Mouse (Mus musculus) activated CD4-positive, CD25-positive, alpha-beta regulatory T cell, adult 4 months (primary cell): ENCODE data around the gene Bhlhb9. TPM values are rescaled to one million over a fixed set of nuclear protein-coding genes. Genes with fewer than 3 reads are reported as not detected.
"Not testable (repeated sequence)": the region's sequence is repeated elsewhere in the genome, so short reads cannot be mapped to it uniquely, and the experiment has no call there.

Source experiments
- ATAC-seq: one replicate; pipeline ENCODE4 v1.8.0; 2017
- polyA plus RNA-seq, 2 experiments: library from polyadenylated mRNA; unstranded; fragments of 100-300 nt; shearing (Covaris generic); gene quantifications; one replicate each; pipeline ENCODE4 v1.2.1; 2017

Bhlhb9 gene
- 10 to 100 TPM in 1 of 2 experiments, 1 to 10 TPM in 1; 8.1 to 13.4 TPM for polyA plus RNA-seq

GRCm38 (mm10) chrX:135797212-135797644 lies at the start of gene Bhlhb9:
Gene Bhlhb9, plus strand, starts transcription at chrX:135797594.
- peak; percentile 89 for ATAC-seq

GRCm38 (mm10) chrX:135752832-135753231 lies 44.6 kb upstream of the Bhlhb9 start:
- ATAC-seq = peak; percentile 84

GRCm38 (mm10) chrX:135761707-135762106 lies 35.7 kb upstream of the Bhlhb9 start:
- peak; percentile 32 for ATAC-seq

- ATAC-seq = no peak
Measured at GRCm38 (mm10) chrX:135768043-135768548, 29.3 kb upstream of the Bhlhb9 start.

- no peak for ATAC-seq
Measured at GRCm38 (mm10) chrX:135768565-135768964, 28.8 kb upstream of the Bhlhb9 start.

GRCm38 (mm10) chrX:135791536-135791935 lies 5.9 kb upstream of the Bhlhb9 start:
- no peak for ATAC-seq

- no peak for ATAC-seq
Measured at GRCm38 (mm10) chrX:135792326-135792725, 5.1 kb upstream of the Bhlhb9 start.

- peak; percentile 46 for ATAC-seq
Measured at GRCm38 (mm10) chrX:135795591-135796304, 1.6 kb upstream of the Bhlhb9 start.

GRCm38 (mm10) chrX:135796305-135797211 lies 836 bp upstream of the Bhlhb9 start:
- ATAC-seq = peak; percentile 13

- ATAC-seq = no peak
Measured at GRCm38 (mm10) chrX:135804149-135804548, 6.8 kb downstream of the Bhlhb9 start.

GRCm38 (mm10) chrX:135805780-135806179 lies 8.4 kb downstream of the Bhlhb9 start:
- peak; percentile 77 for ATAC-seq

- not testable (repeated sequence) for ATAC-seq
Measured at GRCm38 (mm10) chrX:135835896-135836295, 38.5 kb downstream of the Bhlhb9 start.

GRCm38 (mm10) chrX:135837896-135838295 lies 40.5 kb downstream of the Bhlhb9 start:
- no peak for ATAC-seq

GRCm38 (mm10) chrX:135838521-135839360 lies 41.3 kb downstream of the Bhlhb9 start, which contains the start of gene Gprasp2:
Gene Gprasp2, plus strand, starts transcription at chrX:135839034.
- ATAC-seq = peak; percentile 49

- ATAC-seq = peak; percentile 86
Measured at GRCm38 (mm10) chrX:135839397-135840391, 42.3 kb downstream of the Bhlhb9 start.

- not testable (repeated sequence) for ATAC-seq
Measured at GRCm38 (mm10) chrX:135866806-135867205, 69.4 kb downstream of the Bhlhb9 start.

- ATAC-seq = no peak
Measured at GRCm38 (mm10) chrX:135876679-135877078, 79.3 kb downstream of the Bhlhb9 start.

GRCm38 (mm10) chrX:135879626-135880025 lies 82.2 kb downstream of the Bhlhb9 start:
- ATAC-seq = no peak

GRCm38 (mm10) chrX:135885411-135886233 lies 88.2 kb downstream of the Bhlhb9 start:
- peak; percentile 92 for ATAC-seq

GRCm38 (mm10) chrX:135886234-135886585 lies 88.8 kb downstream of the Bhlhb9 start:
- ATAC-seq = peak; percentile 63
